Mouse (Mus musculus): ENCODE measurements around the gene Pik3r4.

- TF ChIP-seq CTCF (IDR thresholded peaks at IDR 0.05; ENCODE audit: low read depth): no peak
- TF ChIP-seq EP300 (IDR thresholded peaks at IDR 0.05; ENCODE audit: low read depth): no peak
These were observed 59.2 kb downstream of the Pik3r4 start for GRCm38 (mm10) chr9:105701966-105702365.

All from heart, postnatal 0 days (tissue).